Mouse (Mus musculus) heart, embryonic 14.5 days (tissue): ENCODE measurements at regions not wholly inside any gene's neighbourhood (a gene's known extent, or its start where the extent isn't known, plus 50 kb on each side); places are given as distances from the start of the nearest gene placed in this dataset. TPM values are rescaled to one million over a fixed set of nuclear protein-coding genes. Genes with fewer than 3 reads are reported as not detected.
"Not testable (repeated sequence)": the region's sequence is repeated elsewhere in the genome, so short reads cannot be mapped to it uniquely, and the experiment has no call there.

Source experiments
- ATAC-seq: fragments of 200-750 bp; cut with Nextera tagmentation; 2 replicates; pipeline ENCODE4 v1.8.0; 2017; ENCODE audit warnings: low read depth, moderate TSS enrichment; ENCODE audit not compliant: insufficient number of reproducible peaks, insufficient read depth, low FRiP score
- H3K27ac ChIP-seq, 2 experiments: fragments of 200-500 bp in 1 of 2; fragments of 300-500 bp in 1 of 2; sonication (generic) in 1 of 2; replicated peaks in 1 of 2; 2 replicates each; pipeline ENCODE4 v1.5.1; 2012 to 2014; ENCODE audit warnings: low read depth in 2 of 2, low read length in 2 of 2, control low read depth in 1 of 2, mild to moderate bottlenecking in 1 of 2, mixed read lengths in 1 of 2; ENCODE audit not compliant: control insufficient read depth in 1 of 2, insufficient read depth in 1 of 2
- H3K27me3 ChIP-seq: fragments of 300-500 bp; sonication (generic); 2 replicates; pipeline ENCODE4 v1.6.1; 2014; ENCODE audit warnings: mild to moderate bottlenecking, low read length, control low read depth; ENCODE audit not compliant: control insufficient read depth, insufficient read depth
- H3K36me3 ChIP-seq: fragments of 300-500 bp; sonication (generic); 2 replicates; pipeline ENCODE4 v1.6.1; 2014; ENCODE audit warnings: mild to moderate bottlenecking, control low read depth, low read length, mixed read lengths; ENCODE audit not compliant: control insufficient read depth, insufficient read depth
- H3K4me1 ChIP-seq, 2 experiments: fragments of 200-500 bp in 1 of 2; fragments of 300-500 bp in 1 of 2; sonication (generic) in 1 of 2; 2 replicates each; pipeline ENCODE4 v1.6.1; 2012 to 2014; ENCODE audit warnings: low read length in 2 of 2, control low read depth in 1 of 2, mixed read lengths in 1 of 2; ENCODE audit not compliant: control insufficient read depth in 2 of 2, insufficient read depth in 2 of 2
- H3K4me2 ChIP-seq: fragments of 300-500 bp; sonication (generic); 2 replicates; pipeline ENCODE4 v1.6.1; 2014; ENCODE audit warnings: mild to moderate bottlenecking, low read length
- H3K4me3 ChIP-seq, 2 experiments: fragments of 200-500 bp in 1 of 2; fragments of 300-500 bp in 1 of 2; sonication (generic) in 1 of 2; 2 replicates each; pipeline ENCODE4 v1.5.1; 2012 to 2014; ENCODE audit warnings: low read length in 2 of 2, mild to moderate bottlenecking in 2 of 2, control low read depth in 1 of 2, low read depth in 1 of 2, moderate library complexity in 1 of 2; ENCODE audit not compliant: control insufficient read depth in 1 of 2, insufficient read depth in 1 of 2
- H3K9ac ChIP-seq: fragments of 300-500 bp; sonication (generic); 2 replicates; pipeline ENCODE4 v1.6.1; 2014; ENCODE audit warnings: mild to moderate bottlenecking, low read length
- H3K9me3 ChIP-seq: fragments of 300-500 bp; sonication (generic); 2 replicates; pipeline ENCODE4 v1.6.1; 2016; ENCODE audit warnings: low read length, control low read depth; ENCODE audit not compliant: control insufficient read depth
- WGBS: fragments of 180-500 bp; shearing (Covaris S2); extraction: QIAGEN DNeasy Blood & Tissue Kit; methylation state at CpG from one replicate; pipeline ENCODE4 v1.1.7; 2014; 5-methylcytosine and 5-hydroxymethylcytosine counted together
- microRNA counts: library from miRNA; unstranded; fragments of <30 nt; microRNA quantifications from one replicate; lab custom pipeline; 2016
- microRNA-seq: library from miRNA; unstranded; fragments of <30 nt; microRNA quantifications from one replicate; pipeline ENCODE4, GENCODE M21; 2016

GRCm38 (mm10) chr9:104398484-104398883, 60.9 kb upstream of the Acpp start:
- not testable (repeated sequence) for H3K4me2 ChIP-seq, H3K4me3 ChIP-seq, H3K36me3 ChIP-seq, ATAC-seq, H3K4me1 ChIP-seq, H3K9me3 ChIP-seq, H3K27me3 ChIP-seq, H3K27ac ChIP-seq, H3K9ac ChIP-seq
- WGBS: 70% methylated on average over 4 of the region's 4 CpGs

GRCm38 (mm10) chr9:104387805-104388204, 50.3 kb upstream of the Acpp start:
- Histone ChIP-seq H3K4me3 (no peak overlapping the region), H3K36me3 (no peaks in the 10 kb centered on the region), H3K9ac (no peak overlapping the region), H3K4me2 (no peak overlapping the region), H3K27me3 (no peaks in the 10 kb centered on the region), H3K9me3 (no peaks in the 10 kb centered on the region), H3K27ac (no peak overlapping the region), H3K4me1 (no peaks in the 10 kb centered on the region)
- ATAC-seq: no peak
- 83% methylated on average over 7 of the region's 7 CpGs for WGBS

MicroRNA genes in the stretch of these regions (microRNA counts, 519-probe panel; counts per million panel counts)
- microRNA mmu-miR-2136 (lab: Ali Mortazavi, UCI): 322 counts per million, percentile 70 among the panel's probes with 10 or more counts

Small RNA genes lying in the stretch of these regions (microRNA-seq; reads per million reads assigned to microRNA genes)
- gene Mir2136: not detected
